Mouse (Mus musculus) liver, embryonic 16.5 days (tissue): ENCODE measurements around the gene Slc25a11. TPM values are rescaled to one million over a fixed set of nuclear protein-coding genes. Genes with fewer than 3 reads are reported as not detected.

Experiments used
- polyA plus RNA-seq: library from polyadenylated mRNA; unstranded; fragments of >200 nt; fragmentation: Nextera tagmentation; extraction: Ambion mirVana; gene quantifications from 2 replicates; pipeline ENCODE4 v1.2.1, GENCODE M21; 2015

Slc25a11 gene
- polyA plus RNA-seq, 1 experiment from 2014 or later = 79.2 TPM

Other genes with a start within 250 kb of the Slc25a11 start
- 11.1 and 13.1 TPM in 2 replicates for gene Pelp1, start 237.4 kb downstream of the Slc25a11 start, polyA plus RNA-seq
- 15.0 and 15.8 TPM in 2 replicates for gene Arrb2, start 214.8 kb downstream of the Slc25a11 start, polyA plus RNA-seq
- 12.8 and 13.7 TPM in 2 replicates for gene Med11, start 195.6 kb downstream of the Slc25a11 start, polyA plus RNA-seq
- 0.42 and 0.87 TPM in 2 replicates for gene Zmynd15, start 188.0 kb downstream of the Slc25a11 start, polyA plus RNA-seq
- 2.6 and 3.0 TPM in 2 replicates for gene Cxcl16, start 187.5 kb downstream of the Slc25a11 start, polyA plus RNA-seq
- 0.65 and 2.3 TPM in 2 replicates for gene Tm4sf5, start 142.2 kb downstream of the Slc25a11 start, polyA plus RNA-seq
- gene Vmo1, start 132.9 kb downstream of the Slc25a11 start, polyA plus RNA-seq = 0.44 and 0.65 TPM in 2 replicates
- gene Gltpd2, start 128.3 kb downstream of the Slc25a11 start, polyA plus RNA-seq = 33.8 and 35.3 TPM in 2 replicates
- 291 and 307 TPM in 2 replicates for gene Psmb6, start 122.1 kb downstream of the Slc25a11 start, polyA plus RNA-seq
- not detected in 2 replicates for gene Gm40193, start 114.5 kb downstream of the Slc25a11 start, polyA plus RNA-seq
- gene Pld2, start 107.4 kb downstream of the Slc25a11 start, polyA plus RNA-seq = 2.1 and 2.9 TPM in 2 replicates
- gene Mink1, start 84.6 kb downstream of the Slc25a11 start, polyA plus RNA-seq = 4.0 and 6.0 TPM in 2 replicates
- not detected in 2 replicates for gene 4930544D05Rik, start 31.6 kb downstream of the Slc25a11 start, polyA plus RNA-seq
- not detected in 2 replicates for gene Chrne, start 28.3 kb downstream of the Slc25a11 start, polyA plus RNA-seq
- 2.3 and 3.9 TPM in 2 replicates for gene Gp1ba, start 8.4 kb downstream of the Slc25a11 start, polyA plus RNA-seq
- 76.4 and 79.6 TPM in 2 replicates for gene Rnf167, start 244 bp downstream of the Slc25a11 start, polyA plus RNA-seq
- gene Pfn1, start 7.2 kb upstream of the Slc25a11 start, polyA plus RNA-seq = 899 and 965 TPM in 2 replicates
- gene Eno3, start 9.7 kb upstream of the Slc25a11 start, polyA plus RNA-seq = 11.6 and 22.1 TPM in 2 replicates
- gene Spag7, start 21.9 kb upstream of the Slc25a11 start, polyA plus RNA-seq = 57.5 and 59.7 TPM in 2 replicates
- 3.0 and 4.3 TPM in 2 replicates for gene Camta2, start 40.6 kb upstream of the Slc25a11 start, polyA plus RNA-seq
- 1.1 and 1.4 TPM in 2 replicates for gene Inca1, start 52.7 kb upstream of the Slc25a11 start, polyA plus RNA-seq
- gene Kif1c, start 53.1 kb upstream of the Slc25a11 start, polyA plus RNA-seq = 0.77 and 1.1 TPM in 2 replicates
- 1.3 and 1.6 TPM in 2 replicates for gene Zfp3, start 116.7 kb upstream of the Slc25a11 start, polyA plus RNA-seq
- 0.57 and 1.0 TPM in 2 replicates for gene Scimp, start 165.1 kb upstream of the Slc25a11 start, polyA plus RNA-seq
- 11.6 and 11.8 TPM in 2 replicates for gene Rabep1, start 197.3 kb upstream of the Slc25a11 start, polyA plus RNA-seq